Mouse (Mus musculus) forebrain, embryonic 15.5 days (tissue): ENCODE measurements around the gene Cass4. TPM values are rescaled to one million over a fixed set of nuclear protein-coding genes. Genes with fewer than 3 reads are reported as not detected.
A peak's percentile ranks its signal among the peaks of the same experiment; 100 is the strongest.

Experiments used
- ATAC-seq: fragments of 200-750 bp; cut with Nextera tagmentation; replicated peaks from 2 replicates; pipeline ENCODE4 v1.8.0; 2017; ENCODE audit warnings: mild to moderate bottlenecking, moderate TSS enrichment, moderate library complexity
- H3K27ac ChIP-seq: fragments of 300-500 bp; sonication (generic); replicated peaks from 2 replicates; pipeline ENCODE4 v1.5.1; 2015; ENCODE audit warnings: mild to moderate bottlenecking, inconsistent platforms
- H3K27me3 ChIP-seq: fragments of 300-500 bp; sonication (generic); 2 replicates; pipeline ENCODE4 v1.6.1; 2015; ENCODE audit warnings: inconsistent platforms
- H3K36me3 ChIP-seq: fragments of 300-500 bp; sonication (generic); 2 replicates; pipeline ENCODE4 v1.6.1; 2015; ENCODE audit warnings: mild to moderate bottlenecking, inconsistent platforms
- H3K4me1 ChIP-seq: fragments of 300-500 bp; sonication (generic); 2 replicates; pipeline ENCODE4 v1.6.1; 2015; ENCODE audit warnings: inconsistent platforms
- H3K4me2 ChIP-seq: fragments of 300-500 bp; sonication (generic); replicated peaks from 2 replicates; pipeline ENCODE4 v1.6.1; 2015; ENCODE audit warnings: mild to moderate bottlenecking, inconsistent platforms
- H3K4me3 ChIP-seq: fragments of 300-500 bp; sonication (generic); 2 replicates; pipeline ENCODE4 v1.5.1; 2015; ENCODE audit warnings: mild to moderate bottlenecking, inconsistent platforms
- H3K9ac ChIP-seq: fragments of 300-500 bp; sonication (generic); replicated peaks from 2 replicates; pipeline ENCODE4 v1.6.1; 2015; ENCODE audit warnings: mild to moderate bottlenecking, inconsistent platforms
- H3K9me3 ChIP-seq: fragments of 300-500 bp; sonication (generic); 2 replicates; pipeline ENCODE4 v1.6.1; 2016; ENCODE audit warnings: inconsistent platforms
- WGBS: fragments of 180-500 bp; shearing (Covaris S2); methylation state at CpG from one replicate; pipeline ENCODE4 v1.1.7; 2015; ENCODE audit warnings: mixed read lengths; 5-methylcytosine and 5-hydroxymethylcytosine counted together
- polyA plus RNA-seq: library from polyadenylated mRNA; unstranded; fragments of >200 nt; fragmentation: Nextera tagmentation; extraction: Ambion mirVana; gene quantifications from 2 replicates; pipeline ENCODE4 v1.2.1, GENCODE M21; 2015

Gene Cass4
- polyA plus RNA-seq, 1 experiment from 2014 or later: 0.05 TPM

GRCm38 (mm10) chr2:172476707-172477260 lies 83.2 kb downstream of the Cass4 start:
- Histone ChIP-seq H3K4me2 (no peak overlapping the region), H3K36me3 (no peaks in the 10 kb centered on the region), H3K9me3 (no peaks in the 10 kb centered on the region), H3K27me3 (no peaks in the 10 kb centered on the region), H3K4me3 (no peak overlapping the region), H3K27ac (no peak overlapping the region), H3K4me1 (peaks cover 12% of the 10 kb centered on the region), H3K9ac (no peak overlapping the region)
- ATAC-seq: no peak
- WGBS: 44% methylated on average over 10 of the region's 10 CpGs

GRCm38 (mm10) chr2:172477350-172477749 lies 83.8 kb downstream of the Cass4 start:
- peaks cover 8% of the 10 kb centered on the region for H3K4me1 ChIP-seq
- 36% methylated on average over 3 of the region's 3 CpGs for WGBS
- no peaks in the 10 kb centered on the region for H3K27me3 ChIP-seq
- no peaks in the 10 kb centered on the region for H3K36me3 ChIP-seq
- no peak overlapping the region for H3K9ac ChIP-seq
- H3K4me3 ChIP-seq: no peak overlapping the region
- no peak overlapping the region for H3K4me2 ChIP-seq
- no peak for ATAC-seq
- no peak overlapping the region for H3K27ac ChIP-seq
- H3K9me3 ChIP-seq: no peaks in the 10 kb centered on the region

- ATAC-seq: peak; percentile 59
Measured at GRCm38 (mm10) chr2:172477860-172478259, 84.3 kb downstream of the Cass4 start.

GRCm38 (mm10) chr2:172480296-172480695 lies 86.7 kb downstream of the Cass4 start:
- H3K27ac ChIP-seq: no peak overlapping the region
- WGBS: 74% methylated on average over 7 of the region's 7 CpGs
- no peak overlapping the region for H3K4me3 ChIP-seq
- no peaks in the 10 kb centered on the region for H3K36me3 ChIP-seq
- no peak for ATAC-seq
- H3K9me3 ChIP-seq: no peaks in the 10 kb centered on the region
- no peak overlapping the region for H3K4me2 ChIP-seq
- no peak overlapping the region for H3K9ac ChIP-seq
- H3K27me3 ChIP-seq: no peaks in the 10 kb centered on the region
- peaks cover 9% of the 10 kb centered on the region for H3K4me1 ChIP-seq

More at GRCm38 (mm10) chr2:172477860-172478259, 84.3 kb downstream of the Cass4 start:
- H3K36me3 ChIP-seq: no peaks in the 10 kb centered on the region
- H3K9me3 ChIP-seq: no peaks in the 10 kb centered on the region
- peaks cover 6% of the 10 kb centered on the region for H3K4me1 ChIP-seq
- H3K4me3 ChIP-seq: no peak overlapping the region
- H3K9ac ChIP-seq: no peak overlapping the region
- WGBS: 0% methylated on average over 2 of the region's 2 CpGs
- no peak overlapping the region for H3K27ac ChIP-seq
- H3K27me3 ChIP-seq: no peaks in the 10 kb centered on the region
- H3K4me2 ChIP-seq: no peak overlapping the region

GRCm38 (mm10) chr2:172481654-172482385 lies 88.2 kb downstream of the Cass4 start:
- H3K4me3 ChIP-seq: no peak overlapping the region
- no peaks in the 10 kb centered on the region for H3K9me3 ChIP-seq
- peaks cover 9% of the 10 kb centered on the region for H3K4me1 ChIP-seq
- H3K36me3 ChIP-seq: no peaks in the 10 kb centered on the region
- H3K27me3 ChIP-seq: no peaks in the 10 kb centered on the region
- no peak overlapping the region for H3K27ac ChIP-seq
- H3K9ac ChIP-seq: no peak overlapping the region
- 89% methylated on average over 16 of the region's 16 CpGs for WGBS
- H3K4me2 ChIP-seq: no peak overlapping the region
- no peak for ATAC-seq

Other genes starting within 250 kb of the Cass4 start
- gene Mc3r, start 145.3 kb upstream of the Cass4 start, polyA plus RNA-seq: 0.18 and 0.24 TPM in 2 replicates
- gene Fam210b, start 48.2 kb upstream of the Cass4 start, polyA plus RNA-seq: 75.9 and 76.8 TPM in 2 replicates
- 47.7 and 55.4 TPM in 2 replicates for gene Aurka, start 23.3 kb upstream of the Cass4 start, polyA plus RNA-seq
- gene Cstf1, start 23.1 kb upstream of the Cass4 start, polyA plus RNA-seq: 30.8 and 35.8 TPM in 2 replicates
- gene Rtf2, start 46.8 kb downstream of the Cass4 start, polyA plus RNA-seq: 101 and 103 TPM in 2 replicates
- 2.1 and 2.3 TPM in 2 replicates for gene Gcnt7, start 64.8 kb downstream of the Cass4 start, polyA plus RNA-seq
- 0.25 and 0.65 TPM in 2 replicates for gene Fam209, start 78.7 kb downstream of the Cass4 start, polyA plus RNA-seq
- 25.6 and 30.2 TPM in 2 replicates for gene Tfap2c, start 155.8 kb downstream of the Cass4 start, polyA plus RNA-seq